Mouse (Mus musculus) B cell, adult (primary cell): ENCODE data around the gene Srsf5. TPM values are rescaled to one million over a fixed set of nuclear protein-coding genes. Genes with fewer than 3 reads are reported as not detected.

Source experiments
- total RNA-seq: library from RNA; stranded (reverse); gene quantifications from 4 replicates; pipeline ENCODE4 v1.2.4, GENCODE M21; 2023; ENCODE audit not compliant: inconsistent age

The Srsf5 gene
- total RNA-seq, result 1,224 to 1,308 TPM (median 1,300 TPM) in 4 replicates

DNA sequence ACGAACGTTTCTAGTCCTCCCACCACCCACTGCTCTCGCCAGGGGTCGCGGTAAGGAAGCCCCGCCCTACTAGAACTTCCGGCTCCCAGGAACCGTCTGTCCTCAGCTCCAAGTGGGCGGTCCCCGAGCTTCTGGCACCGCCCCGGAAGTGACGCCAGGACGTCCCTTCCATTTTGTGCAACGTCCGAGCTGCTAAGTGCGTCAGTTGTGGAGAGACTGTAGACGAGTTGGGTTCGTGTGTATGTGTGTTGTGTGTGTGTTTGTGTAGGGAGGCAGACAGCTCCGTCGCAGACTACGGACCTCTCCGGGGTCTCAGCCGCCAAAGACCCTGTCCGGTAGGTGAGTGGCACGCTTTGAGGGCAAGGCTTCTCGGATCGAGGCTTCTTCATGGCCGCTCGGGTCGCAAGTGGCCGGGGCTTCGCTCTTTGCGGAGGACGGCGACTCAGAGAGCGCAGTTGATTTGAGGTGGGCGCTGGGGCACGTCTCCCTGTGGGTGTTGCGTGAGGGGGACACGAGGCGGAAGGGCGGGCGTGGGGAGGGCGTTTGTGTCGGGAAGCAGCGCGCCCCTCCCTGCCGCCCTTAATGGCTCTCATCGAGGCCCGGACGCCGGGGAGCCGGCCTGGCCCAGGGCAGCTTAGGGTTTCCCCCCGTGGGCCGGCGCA, at the start of gene Srsf5:
Gene Srsf5, plus strand, starts transcription at position 171 of the 662 bp plus-strand sequence.

DNA sequence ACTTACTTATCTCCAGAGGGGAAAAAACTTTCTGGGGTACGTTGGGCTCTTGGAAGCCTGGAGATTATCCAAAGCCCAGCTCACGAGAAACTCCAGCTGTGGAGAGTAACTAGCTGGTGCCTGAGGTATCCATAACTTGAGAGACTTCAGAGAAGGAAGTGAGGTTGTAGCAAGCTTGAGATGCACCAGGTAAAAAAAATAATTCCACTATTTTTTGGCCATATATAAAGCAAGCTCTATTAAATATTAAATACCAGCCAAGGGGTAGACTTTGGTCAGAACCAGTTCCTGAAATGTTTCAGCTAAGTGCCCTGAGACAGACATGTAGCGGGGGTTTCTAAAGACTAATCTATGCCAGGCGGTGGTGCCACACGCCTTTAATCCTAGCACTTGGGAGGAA, 23.3 kb downstream of the Srsf5 start, which contains the start of gene Slc10a1:
Gene Slc10a1, minus strand, starts transcription at position 101 of the 400 bp plus-strand sequence.

Other genes starting within 250 kb of the Srsf5 start
- gene Ccdc177, start 184.8 kb upstream of the Srsf5 start, total RNA-seq, result not detected in 4 replicates
- gene Susd6, start 155.0 kb upstream of the Srsf5 start, total RNA-seq, result 124 to 129 TPM (median 125 TPM) in 4 replicates
- gene Slc10a1, start 23.2 kb downstream of the Srsf5 start, total RNA-seq, result not detected in 4 replicates
- gene Smoc1, start 81.3 kb downstream of the Srsf5 start, total RNA-seq, result 0.33 TPM in 1 of 4 replicates, not detected in the others